Mouse (Mus musculus) heart, adult 8-10 months (tissue): ENCODE measurements around the gene Eml3. TPM values are rescaled to one million over a fixed set of nuclear protein-coding genes. Genes with fewer than 3 reads are reported as not detected.
"Not testable (repeated sequence)": the region's sequence is repeated elsewhere in the genome, so short reads cannot be mapped to it uniquely, and the experiment has no call there.

Source experiments
- DNase-seq: peaks from one replicate; pipeline ENCODE4 v3.0.0; 2022; ENCODE audit warnings: low spot score
- total RNA-seq, 4 experiments: library from RNA; stranded (reverse); gene quantifications; 2 replicates each; pipeline ENCODE4 v1.2.4; 2022

The Eml3 gene
- 1 to 10 TPM; 7.2 to 9.1 (median 7.5) TPM for total RNA-seq

- peak; percentile 95 for DNase-seq
Observed at GRCm38 (mm10) chr19:8929224-8930088, at the start of gene Eml3, which contains the start of gene Rom1. TSS of gene Eml3 (plus strand) at chr19:8929552. TSS of gene Rom1 (minus strand) at chr19:8929356.

- peak; percentile 91 for DNase-seq
Observed at GRCm38 (mm10) chr19:8880311-8881033, 48.9 kb upstream of the Eml3 start, which contains the start of gene Uqcc3. TSS of gene Uqcc3 (minus strand) at chr19:8880923.

GRCm38 (mm10) chr19:8881034-8881392, 48.3 kb upstream of the Eml3 start:
- DNase-seq = no peak

GRCm38 (mm10) chr19:8883616-8884015, 45.7 kb upstream of the Eml3 start, which contains the start of the genes Lbhd1 and Gm49403:
TSS of gene Lbhd1 (plus strand) at chr19:8883732.
TSS of gene Gm49403 (plus strand) at chr19:8883930.
- no peak for DNase-seq

DNA sequence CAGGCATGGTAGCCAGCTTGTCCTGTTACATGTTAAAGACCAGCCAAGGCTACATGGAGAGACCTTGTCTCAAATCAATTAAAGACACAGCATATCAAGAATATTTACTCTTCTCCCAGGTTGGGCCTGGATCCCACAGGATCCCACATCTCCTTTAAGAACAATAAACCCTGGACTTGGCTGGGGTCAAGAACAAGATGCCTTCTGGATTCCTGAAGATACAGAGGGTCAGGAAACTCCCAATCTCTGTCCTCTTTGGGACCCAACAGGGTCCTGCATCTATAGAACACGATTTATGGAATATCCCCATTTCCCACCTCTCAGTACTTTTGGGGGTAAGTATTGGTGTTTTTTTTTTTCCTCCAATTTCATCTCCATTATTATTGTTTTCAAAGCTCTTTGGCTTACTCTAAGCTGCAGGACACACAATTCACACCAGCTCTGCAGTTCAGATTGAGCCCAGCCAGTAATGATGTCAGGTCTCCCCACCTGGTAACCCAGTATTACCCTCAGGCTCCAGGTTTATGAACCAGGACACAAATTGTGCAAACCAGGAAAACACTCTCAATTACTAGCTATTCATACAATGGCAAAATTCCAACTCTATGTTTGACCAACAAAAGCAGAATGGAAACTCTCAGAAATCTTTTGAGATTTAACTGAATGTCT, 42.3 kb upstream of the Eml3 start:
- DNase-seq = no peak

DNA sequence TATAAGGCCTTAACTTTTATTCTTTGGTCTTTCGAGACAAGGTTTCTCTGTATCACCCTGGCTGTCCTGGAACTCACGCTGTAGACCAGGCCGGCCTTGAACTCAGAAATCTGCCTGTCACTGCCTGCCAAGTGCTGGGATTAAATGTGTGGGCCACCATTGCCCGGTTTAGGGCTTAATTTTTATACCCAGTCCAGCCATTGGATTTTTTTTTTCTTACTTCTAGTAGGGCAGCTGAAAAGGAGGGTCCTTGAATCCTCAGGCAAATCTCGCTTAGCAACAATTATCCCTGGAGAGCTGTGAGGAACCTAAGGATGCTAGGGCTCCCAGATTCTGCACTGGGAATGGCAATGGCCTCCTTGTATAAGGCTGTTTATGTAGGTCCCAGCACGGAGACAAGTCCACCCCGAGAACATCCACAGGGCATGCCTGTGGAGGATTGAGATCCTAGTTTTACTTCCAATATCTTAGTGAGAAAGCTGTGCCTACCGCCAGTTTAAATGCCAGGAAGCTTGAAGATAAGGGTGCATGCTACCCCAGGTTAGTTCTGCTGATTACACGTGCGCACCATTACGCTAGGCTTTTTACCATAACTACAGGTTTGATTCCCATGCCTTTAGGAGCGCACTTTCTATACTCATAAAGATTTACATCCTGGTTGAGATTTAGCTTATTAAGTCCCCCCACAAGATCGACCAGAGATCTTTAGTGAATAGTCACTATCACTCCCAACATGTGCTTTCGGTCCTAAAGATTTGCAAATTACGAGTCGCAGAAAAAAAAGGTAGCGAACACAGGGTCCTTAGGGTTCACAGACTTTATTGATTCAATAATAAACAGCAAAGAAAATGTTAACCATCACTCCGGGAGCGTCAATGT, 41.5 kb upstream of the Eml3 start:
- no peak for DNase-seq

DNA sequence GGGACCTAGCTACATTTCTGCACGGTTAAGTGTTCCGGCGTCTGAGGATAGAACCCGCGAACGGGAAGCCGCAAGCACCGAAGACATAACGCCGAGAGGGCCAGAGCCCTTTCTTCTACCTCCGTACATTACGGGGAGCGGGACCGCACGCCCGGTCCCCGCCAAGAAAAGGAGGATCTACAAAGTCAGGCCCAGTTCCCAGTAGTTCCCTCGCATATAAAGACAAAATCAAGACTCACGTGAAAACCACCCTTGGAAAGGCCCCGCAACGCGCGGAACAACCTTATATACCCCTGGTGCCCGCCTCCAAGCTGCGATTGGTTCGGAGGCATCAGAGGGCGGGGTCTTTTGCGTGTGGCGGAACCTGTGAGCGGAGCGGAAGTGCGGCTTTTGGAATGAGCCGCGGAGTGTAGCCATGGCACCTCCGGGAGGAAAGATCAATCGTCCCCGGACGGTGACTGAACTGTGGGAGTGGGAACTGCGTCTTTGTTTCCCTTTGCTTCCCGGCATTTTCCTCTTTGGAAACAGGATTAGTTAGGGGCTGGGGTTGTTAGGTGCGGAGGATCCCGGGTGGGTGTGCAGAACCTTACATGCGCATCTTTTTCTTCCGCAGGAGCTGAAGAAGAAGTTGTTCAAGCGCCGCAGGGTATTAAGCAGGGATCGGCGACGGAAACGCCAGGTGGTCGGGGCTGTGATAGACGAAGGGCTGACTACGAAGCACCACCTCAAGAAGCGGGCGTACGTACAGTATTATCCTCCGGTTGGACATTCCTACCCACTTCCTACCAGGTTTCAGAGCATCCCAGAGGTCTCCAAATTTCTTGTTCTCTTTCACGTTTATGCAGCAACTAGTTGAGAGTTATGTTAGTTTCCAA, 40.6 kb upstream of the Eml3 start, which contains the start of the genes 1810009A15Rik and Gm49416:
Gene 1810009A15Rik (plus strand): TSS at position 343 of the 875 bp plus-strand sequence.
Gene Gm49416 (plus strand): TSS at position 416 of the 875 bp plus-strand sequence.
- DNase-seq = peak; percentile 95

GRCm38 (mm10) chr19:8892829-8893766, 36.3 kb upstream of the Eml3 start, which contains the start of gene Ints5:
TSS of gene Ints5 (plus strand) at chr19:8893005.
- DNase-seq = peak; percentile 88

DNA sequence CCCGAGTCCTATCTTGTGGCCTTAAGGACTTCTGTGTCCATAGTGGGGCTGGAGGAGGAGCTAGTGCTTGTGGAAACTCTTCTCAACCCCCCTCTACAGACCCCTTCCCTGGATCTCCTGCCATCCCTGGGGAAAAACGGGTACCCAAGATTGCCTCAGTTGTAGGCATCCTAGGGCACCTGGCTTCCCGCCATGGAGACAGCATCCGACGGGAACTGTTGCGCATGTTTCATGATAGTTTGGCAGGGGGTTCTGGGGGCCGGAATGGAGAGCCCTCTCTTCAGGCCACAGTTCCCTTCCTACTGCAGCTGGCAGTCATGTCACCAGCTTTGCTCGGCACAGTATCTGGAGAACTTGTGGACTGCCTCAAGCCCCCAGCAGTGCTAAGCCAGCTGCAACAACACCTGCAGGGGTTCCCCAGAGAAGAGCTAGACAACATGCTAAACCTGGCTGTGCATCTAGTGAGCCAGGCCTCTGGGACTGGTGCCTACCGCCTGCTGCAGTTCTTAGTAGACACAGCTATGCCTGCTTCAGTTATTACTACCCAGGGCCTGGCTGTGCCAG, 33.9 kb upstream of the Eml3 start:
- DNase-seq = no peak

DNA sequence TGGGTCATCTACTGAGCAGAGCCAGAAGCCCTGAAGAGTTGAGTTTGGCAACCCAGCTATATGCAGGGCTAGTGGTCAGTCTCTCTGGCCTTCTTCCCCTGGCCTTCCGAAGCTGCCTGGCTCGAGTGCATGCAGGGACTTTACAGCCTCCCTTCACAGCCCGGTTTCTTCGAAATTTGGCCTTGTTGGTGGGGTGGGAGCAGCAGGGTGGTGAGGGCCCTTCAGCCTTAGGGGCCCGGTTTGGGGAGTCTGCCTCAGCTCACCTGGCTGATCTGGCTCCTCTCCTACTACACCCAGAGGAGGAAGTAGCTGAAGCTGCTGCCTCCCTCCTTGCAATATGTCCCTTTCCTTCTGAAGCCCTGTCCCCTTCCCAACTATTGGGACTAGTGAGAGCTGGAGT, 33.1 kb upstream of the Eml3 start:
- not testable (repeated sequence) for DNase-seq

DNA sequence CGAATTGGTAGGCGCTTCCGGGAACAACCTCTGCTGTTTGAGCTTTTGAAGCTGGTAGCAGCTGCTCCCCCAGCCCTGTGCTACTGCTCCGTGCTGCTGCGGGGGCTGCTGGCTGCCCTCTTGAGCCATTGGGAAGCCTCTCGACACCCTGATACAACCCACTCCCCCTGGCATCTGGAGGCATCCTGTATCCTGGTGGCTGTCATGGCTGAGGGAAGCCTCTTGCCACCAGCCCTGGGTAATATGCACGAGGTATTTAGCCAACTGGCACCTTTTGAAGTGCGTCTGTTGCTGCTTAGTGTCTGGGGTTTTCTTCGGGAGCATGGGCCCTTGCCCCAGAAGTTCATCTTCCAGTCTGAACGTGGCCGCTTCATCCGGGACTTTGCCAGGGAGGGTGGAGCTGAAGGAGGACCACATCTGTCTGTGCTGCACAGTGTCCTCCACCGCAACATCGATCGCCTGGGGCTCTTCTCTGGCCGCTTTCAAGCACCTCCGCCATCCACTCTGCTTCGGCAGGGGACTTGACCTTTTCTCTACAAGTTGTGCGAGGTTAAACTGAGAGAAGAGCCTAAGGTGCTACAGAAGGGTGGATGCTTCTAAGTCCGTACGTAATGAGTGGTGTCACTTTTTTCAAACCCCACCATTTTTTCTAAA, 32.0 kb upstream of the Eml3 start:
- DNase-seq = peak; percentile 27

DNA sequence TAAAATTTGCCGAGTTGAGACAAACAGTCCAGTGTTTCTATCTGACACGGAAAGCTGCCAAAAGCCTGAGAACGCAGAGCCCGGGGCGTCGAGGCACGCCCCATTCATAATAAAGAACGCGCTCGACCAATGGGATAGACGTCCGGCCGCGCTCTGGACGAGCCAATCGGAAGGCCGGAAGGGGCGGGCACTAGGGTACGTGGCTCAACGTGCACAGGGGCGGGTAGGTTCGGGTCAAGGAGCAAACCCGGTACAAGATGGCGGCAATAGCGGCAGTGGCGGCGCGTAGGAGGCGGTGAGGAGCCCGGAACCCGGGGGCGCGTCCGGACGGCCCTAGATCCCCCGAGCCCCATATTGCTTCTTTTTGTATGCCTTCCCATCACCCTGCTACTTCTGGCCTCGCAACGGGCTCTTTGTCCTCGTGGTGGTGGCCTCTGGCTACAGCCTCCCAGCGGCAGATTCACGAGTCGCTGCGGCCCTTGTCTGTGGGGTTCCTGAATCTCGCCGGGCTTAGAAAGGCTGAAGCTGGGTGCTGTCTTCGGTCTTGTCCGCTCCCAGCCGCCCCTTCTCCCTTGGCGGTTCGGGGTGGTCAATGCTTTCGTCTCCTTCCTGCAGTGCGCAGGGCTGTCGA, 31.4 kb upstream of the Eml3 start, which contains the start of gene Ganab:
Gene Ganab (plus strand): TSS at position 207 of the 631 bp plus-strand sequence.
- DNase-seq = peak; percentile 95

DNA sequence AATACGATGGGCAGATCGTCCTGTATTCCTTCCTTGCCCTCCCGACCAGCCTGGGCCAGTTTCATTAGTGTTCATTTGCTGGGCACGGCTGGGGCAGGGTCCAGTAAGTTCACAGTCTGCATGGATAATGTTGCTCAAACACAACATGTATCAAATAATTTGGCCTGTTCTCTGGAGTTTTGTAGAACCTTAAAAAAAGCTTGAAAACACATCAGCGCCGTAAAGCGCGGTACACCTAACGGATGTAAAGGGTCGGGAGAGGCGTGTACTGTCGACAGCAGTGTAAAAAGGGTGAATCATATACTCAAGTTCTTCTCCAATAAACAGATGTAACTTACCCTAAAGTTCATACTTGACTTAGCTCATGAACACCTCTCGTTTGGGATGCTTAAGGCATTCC, 30.8 kb upstream of the Eml3 start:
- DNase-seq = no peak

- no peak for DNase-seq
Observed at GRCm38 (mm10) chr19:8899079-8899478, 30.3 kb upstream of the Eml3 start.

GRCm38 (mm10) chr19:8903412-8903811, 25.9 kb upstream of the Eml3 start:
- DNase-seq = no peak

DNA sequence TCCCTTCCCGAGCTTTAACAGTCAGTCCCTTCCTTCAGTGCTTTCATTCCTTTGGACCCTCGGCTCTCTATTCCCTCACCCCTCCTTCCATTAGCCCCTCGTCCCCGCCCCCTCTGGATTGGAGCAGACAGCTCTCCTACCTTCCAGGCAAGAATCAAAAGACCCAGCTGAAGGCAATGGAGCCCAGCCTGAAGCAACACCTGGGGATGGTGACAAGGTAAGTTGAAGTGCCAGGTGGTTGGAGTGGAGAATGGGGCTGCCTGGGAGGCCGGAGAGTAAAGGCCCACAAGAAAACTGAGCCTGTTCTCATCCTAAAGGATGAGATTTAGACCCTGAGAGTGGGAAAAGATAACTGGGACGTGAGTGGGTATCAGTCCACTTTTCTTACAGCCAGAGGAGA, 20.8 kb upstream of the Eml3 start:
- no peak for DNase-seq

GRCm38 (mm10) chr19:8911810-8912209, 17.5 kb upstream of the Eml3 start:
- DNase-seq = no peak
